Mouse (Mus musculus) mammary gland, adult 2 months (tissue): ENCODE results near the gene Mcm6. TPM values are rescaled to one million over a fixed set of nuclear protein-coding genes. Genes with fewer than 3 reads are reported as not detected.

Experiments used
- polyA plus RNA-seq: library from polyadenylated mRNA; depleted of rRNA; stranded (reverse); fragments of >200 nt; gene quantifications from 2 replicates; pipeline ENCODE4 v1.2.3, GENCODE M21; 2012; ENCODE audit warnings: low replicate concordance; rRNA removed

The Mcm6 gene
- polyA plus RNA-seq, result 10.2 and 15.4 TPM in 2 replicates

DNA sequence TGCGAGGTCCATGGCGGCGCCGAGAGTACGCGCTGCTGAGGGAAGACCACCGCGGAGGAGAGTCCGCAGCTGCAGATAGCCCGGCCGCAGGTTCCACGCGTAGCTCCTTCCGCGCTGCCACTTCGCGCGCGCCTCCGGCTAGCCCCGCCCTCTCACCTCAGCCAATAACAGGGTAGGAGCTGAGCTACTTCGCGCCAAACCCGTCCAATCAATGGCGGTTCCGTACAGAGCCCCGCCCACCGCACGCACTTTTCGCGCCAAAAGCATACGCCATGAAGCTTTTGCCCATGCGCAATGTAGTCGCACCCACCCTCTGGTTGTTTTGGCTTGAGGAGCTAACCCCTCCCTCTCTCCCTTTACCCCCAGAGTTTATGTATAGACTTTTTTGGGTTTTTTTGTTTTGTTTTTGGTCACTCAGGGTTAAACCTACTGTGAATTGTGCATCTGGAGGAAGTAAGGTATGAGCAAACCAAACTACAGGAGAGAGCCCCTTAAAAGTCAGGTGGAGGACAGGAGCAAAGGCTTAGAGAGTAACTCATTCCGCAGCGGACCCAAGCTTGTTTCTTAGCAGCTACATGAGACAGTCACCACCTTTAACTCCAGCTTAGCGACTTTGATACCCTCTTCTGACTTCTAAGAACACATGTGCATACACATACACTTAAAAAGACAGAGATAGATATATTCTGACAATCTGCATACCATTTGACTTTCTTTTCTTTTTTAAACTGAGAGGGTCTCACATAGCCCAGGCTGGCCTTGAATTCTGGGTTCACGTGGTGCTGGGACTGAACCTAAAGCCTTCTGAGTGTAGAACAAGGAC, at the start of gene Mcm6:
Gene Mcm6, minus strand, starts transcription at position 111 of the 823 bp plus-strand sequence.

DNA sequence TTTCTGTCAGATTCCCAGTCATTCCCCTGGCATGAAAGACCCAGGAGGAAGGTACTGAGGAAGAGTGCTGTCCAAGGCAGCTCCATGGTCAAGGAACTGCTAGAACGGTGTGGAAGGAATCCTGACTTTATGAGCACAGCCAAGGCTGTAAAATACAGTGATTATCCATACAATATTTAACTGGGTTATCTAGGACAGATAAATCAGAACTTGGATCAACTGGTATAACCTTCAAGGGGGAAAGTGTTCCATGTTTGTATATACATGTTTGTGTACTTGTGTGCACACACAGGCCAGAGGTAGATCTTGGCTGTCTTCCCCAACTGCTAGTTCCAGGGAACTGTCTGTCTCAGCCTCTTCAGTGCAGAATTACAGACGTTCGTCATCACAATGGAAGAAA, 31.2 kb downstream of the Mcm6 start, which contains the start of gene Lct:
Gene Lct, minus strand, starts transcription at position 101 of the 400 bp plus-strand sequence.

Other genes starting within 250 kb of the Mcm6 start
- gene Ubxn4, start 115.7 kb downstream of the Mcm6 start, polyA plus RNA-seq, result 19.0 and 19.7 TPM in 2 replicates
- 0.02 and 0.09 TPM in 2 replicates for gene Lct, start 31.3 kb downstream of the Mcm6 start, polyA plus RNA-seq
- 7.3 and 14.7 TPM in 2 replicates for gene Dars, start 57.7 kb upstream of the Mcm6 start, polyA plus RNA-seq
- gene Cxcr4, start 232.6 kb upstream of the Mcm6 start, polyA plus RNA-seq, result 106 and 112 TPM in 2 replicates